Mouse (Mus musculus) olfactory bulb, adult 2 months (tissue): ENCODE measurements around the gene Fam71e1.

Experiments
- CTCF ChIP-seq: fragments of 200-500 bp; IDR thresholded peaks from 2 replicates; pipeline ENCODE4 v1.5.1; 2012; ENCODE audit warnings: low read depth, mild to moderate bottlenecking, low read length, moderate library complexity; ENCODE audit not compliant: insufficient read depth
- POLR2A ChIP-seq: fragments of 200-500 bp; IDR thresholded peaks from 2 replicates; pipeline ENCODE4 v1.6.1; 2012; ENCODE audit warnings: mild to moderate bottlenecking, low read depth, low read length, moderate library complexity; ENCODE audit not compliant: insufficient read depth

GRCm38 (mm10) chr7:44465111-44465510 is 31.3 kb upstream of the Fam71e1 start, which contains the start of gene Aspdh:
- no peak for TF ChIP-seq POLR2A
- no peak for TF ChIP-seq CTCF
